Mouse (Mus musculus): Measurements from ENCODE around the gene Atp5h.
A peak's percentile ranks its signal among the peaks of the same experiment; 100 is the strongest.
"Not testable (repeated sequence)": the region's sequence is repeated elsewhere in the genome, so short reads cannot be mapped to it uniquely, and the experiment has no call there.

Atp5h gene

GRCm38 (mm10) chr11:115419531-115420237 lies at the start of gene Atp5h, which contains the start of gene Kctd2:
Gene Atp5h, minus strand, starts transcription at chr11:115419962.
Gene Kctd2, plus strand, starts transcription at chr11:115420128.
- DNase-seq (ENCODE audit: low spot score in 2 of 2) = peak; percentile 91 to 94

GRCm38 (mm10) chr11:115467217-115467618 lies 47.5 kb upstream of the Atp5h start:
- no peak for DNase-seq (ENCODE audit: low spot score in 2 of 2)

GRCm38 (mm10) chr11:115464851-115465250 lies 45.1 kb upstream of the Atp5h start:
- DNase-seq (ENCODE audit: low spot score in 2 of 2) = no peak

- DNase-seq (ENCODE audit: low spot score in 2 of 2) = no peak
Measured at GRCm38 (mm10) chr11:115463397-115463796, 43.6 kb upstream of the Atp5h start.

- no peak for DNase-seq (ENCODE audit: low spot score in 2 of 2)
Measured at GRCm38 (mm10) chr11:115462243-115462891, 42.6 kb upstream of the Atp5h start, which contains the start of gene Slc16a5. Gene Slc16a5, plus strand, starts transcription at chr11:115462474.

- DNase-seq (ENCODE audit: low spot score in 2 of 2) = no peak
Measured at GRCm38 (mm10) chr11:115461846-115462242, 42.1 kb upstream of the Atp5h start.

GRCm38 (mm10) chr11:115460976-115461375 lies 41.2 kb upstream of the Atp5h start:
- no peak for DNase-seq (ENCODE audit: low spot score in 2 of 2)

GRCm38 (mm10) chr11:115457405-115457804 lies 37.6 kb upstream of the Atp5h start:
- DNase-seq (ENCODE audit: low spot score in 2 of 2) = no peak

GRCm38 (mm10) chr11:115456182-115456581 lies 36.4 kb upstream of the Atp5h start:
- DNase-seq (ENCODE audit: low spot score in 2 of 2) = no peak

- no peak for DNase-seq (ENCODE audit: low spot score in 2 of 2)
Measured at GRCm38 (mm10) chr11:115455619-115456018, 35.9 kb upstream of the Atp5h start.

- not testable (repeated sequence) for DNase-seq (ENCODE audit: low spot score in 2 of 2)
Measured at GRCm38 (mm10) chr11:115454822-115455221, 35.1 kb upstream of the Atp5h start.

- no peak for DNase-seq (ENCODE audit: low spot score in 2 of 2)
Measured at GRCm38 (mm10) chr11:115453306-115453705, 33.5 kb upstream of the Atp5h start.

GRCm38 (mm10) chr11:115452281-115452860 lies 32.6 kb upstream of the Atp5h start:
- DNase-seq (ENCODE audit: low spot score in 2 of 2) = no peak

GRCm38 (mm10) chr11:115451781-115452241 lies 32.0 kb upstream of the Atp5h start:
- no peak for DNase-seq (ENCODE audit: low spot score in 2 of 2)

- no peak for DNase-seq (ENCODE audit: low spot score in 2 of 2)
Measured at GRCm38 (mm10) chr11:115450176-115450575, 30.4 kb upstream of the Atp5h start.

- no peak for DNase-seq (ENCODE audit: low spot score in 2 of 2)
Measured at GRCm38 (mm10) chr11:115448998-115449397, 29.2 kb upstream of the Atp5h start.

GRCm38 (mm10) chr11:115448075-115448474 lies 28.3 kb upstream of the Atp5h start:
- DNase-seq (ENCODE audit: low spot score in 2 of 2) = no peak

GRCm38 (mm10) chr11:115447321-115447885 lies 27.6 kb upstream of the Atp5h start:
- DNase-seq (ENCODE audit: low spot score in 2 of 2) = no peak

GRCm38 (mm10) chr11:115446906-115447305 lies 27.1 kb upstream of the Atp5h start:
- no peak for DNase-seq (ENCODE audit: low spot score in 2 of 2)

GRCm38 (mm10) chr11:115441417-115441816 lies 21.7 kb upstream of the Atp5h start:
- DNase-seq (ENCODE audit: low spot score in 2 of 2) = no peak

GRCm38 (mm10) chr11:115439906-115440595 lies 20.3 kb upstream of the Atp5h start, which contains the start of gene Trim80:
Gene Trim80, plus strand, starts transcription at chr11:115440545.
- no peak for DNase-seq (ENCODE audit: low spot score in 2 of 2)

- no peak for DNase-seq (ENCODE audit: low spot score in 2 of 2)
Measured at GRCm38 (mm10) chr11:115439326-115439725, 19.6 kb upstream of the Atp5h start.

Data from right cerebral cortex, adult 2 months (tissue).